Mouse (Mus musculus) adrenal gland, postnatal 4 days (tissue): ENCODE data around the gene Josd1. TPM values are rescaled to one million over a fixed set of nuclear protein-coding genes. Genes with fewer than 3 reads are reported as not detected.
"Not testable (repeated sequence)": the region's sequence is repeated elsewhere in the genome, so short reads cannot be mapped to it uniquely, and the experiment has no call there.

Experiments used
- DNase-seq, 2 experiments: peaks; one replicate each; pipeline ENCODE4 v3.0.0; 2021 to 2022; ENCODE audit warnings: low spot score in 2 of 2, mixed read lengths in 2 of 2
- total RNA-seq, 2 experiments: library from RNA; stranded (reverse); gene quantifications; 2 replicates each; pipeline ENCODE4 v1.2.3; 2021

The Josd1 gene
- total RNA-seq, 2 experiments from 2014 or later, result 29.3 to 33.5 TPM

DNA sequence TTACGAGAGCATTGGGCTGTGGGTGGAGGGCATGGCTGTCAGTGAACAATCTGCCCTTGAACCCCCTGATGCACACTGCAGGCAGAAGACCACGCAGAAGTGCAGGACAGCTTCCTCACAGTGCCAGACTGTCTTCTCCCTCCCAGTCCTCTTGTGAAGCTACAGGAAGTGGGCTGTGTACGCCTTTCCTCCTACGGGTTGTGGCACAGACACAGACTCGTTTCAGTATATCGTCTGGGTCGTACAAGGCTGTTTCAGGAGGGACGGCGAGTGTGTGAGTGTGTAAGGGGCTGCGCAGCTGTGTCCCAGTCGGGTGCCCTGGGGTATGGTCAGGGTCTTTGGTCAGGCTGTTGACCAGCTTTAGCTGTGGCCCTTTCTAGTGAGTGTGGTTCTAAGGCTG lies 6.0 kb upstream of the Josd1 start:
- no peak for DNase-seq

DNA sequence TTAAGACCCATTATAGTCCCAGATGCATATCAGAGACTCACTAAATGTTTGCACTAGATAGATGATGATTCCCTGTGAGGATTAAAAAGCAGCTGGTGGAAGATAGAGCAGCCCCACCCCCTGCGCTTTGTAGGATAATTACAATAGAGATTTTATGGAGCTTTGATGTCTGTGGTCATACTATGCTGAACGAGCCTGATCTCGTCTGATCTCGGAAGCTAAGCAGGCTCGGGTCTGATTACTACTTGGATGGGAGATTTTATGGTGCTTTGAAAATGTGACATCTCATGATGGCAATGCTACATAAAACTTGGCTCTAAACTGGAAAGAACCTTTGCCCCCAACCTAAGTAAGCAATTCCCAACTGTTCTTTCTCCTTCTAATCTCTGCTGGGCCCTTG lies 4.6 kb upstream of the Josd1 start:
- no peak for DNase-seq

DNA sequence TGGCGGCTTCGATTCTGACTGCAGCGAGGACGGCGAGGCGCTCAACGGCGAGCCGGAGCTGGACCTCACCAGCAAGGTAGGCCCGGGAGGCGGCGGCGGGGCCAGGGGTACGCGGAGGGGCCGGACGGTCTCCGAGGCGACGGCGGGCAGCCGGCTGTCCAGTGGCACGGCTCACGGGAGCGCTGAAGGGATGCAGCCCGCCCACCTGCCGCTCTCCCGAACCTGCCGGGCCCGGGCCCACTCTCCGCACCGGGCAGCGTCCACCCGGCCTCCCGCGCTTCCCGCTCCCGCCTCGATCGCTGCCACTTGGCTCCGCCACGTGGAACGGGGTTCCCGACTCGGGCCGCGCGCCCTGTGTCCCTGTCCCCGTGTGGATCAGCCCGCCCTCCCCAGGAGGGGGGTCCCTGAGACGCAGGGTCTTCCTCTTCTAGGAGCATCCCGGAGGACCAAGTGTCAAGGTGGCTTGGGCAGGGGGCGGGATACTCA lies 3.3 kb upstream of the Josd1 start:
- peak in 1 of 2 experiments; percentile 33 for DNase-seq

DNA sequence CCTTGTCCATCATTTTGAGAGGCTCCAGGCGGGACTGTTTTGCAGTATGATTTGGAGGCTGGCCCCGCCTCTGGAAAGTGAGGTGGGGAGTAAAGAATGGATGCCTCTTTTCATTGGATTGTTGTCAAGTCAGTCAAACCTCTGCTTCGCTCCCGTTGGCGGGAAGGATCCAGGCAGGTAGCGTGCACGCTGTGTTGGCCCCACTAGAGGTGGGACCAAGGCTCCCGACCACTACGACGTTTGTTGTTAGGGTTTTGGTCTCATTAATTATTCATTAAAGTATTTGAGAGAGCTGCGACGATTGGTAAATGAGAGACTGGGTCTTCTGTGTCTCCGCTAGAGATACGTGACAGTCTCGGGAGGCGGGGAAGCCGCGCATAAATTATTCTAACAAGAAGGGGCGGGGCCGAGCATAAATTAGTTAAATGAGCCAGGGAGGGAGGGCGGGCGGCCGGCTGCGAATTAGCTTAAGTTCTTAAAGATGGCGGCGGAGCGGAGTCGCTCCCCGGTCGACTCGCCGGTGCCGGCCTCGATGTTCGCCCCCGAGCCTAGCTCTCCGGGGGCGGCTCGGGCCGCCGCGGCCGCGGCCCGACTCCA lies 2.8 kb upstream of the Josd1 start, which contains the start of gene Gtpbp1:
TSS of gene Gtpbp1 (plus strand) at position 420 of the 597 bp plus-strand sequence.
- peak; percentile 83 to 93 for DNase-seq

DNA sequence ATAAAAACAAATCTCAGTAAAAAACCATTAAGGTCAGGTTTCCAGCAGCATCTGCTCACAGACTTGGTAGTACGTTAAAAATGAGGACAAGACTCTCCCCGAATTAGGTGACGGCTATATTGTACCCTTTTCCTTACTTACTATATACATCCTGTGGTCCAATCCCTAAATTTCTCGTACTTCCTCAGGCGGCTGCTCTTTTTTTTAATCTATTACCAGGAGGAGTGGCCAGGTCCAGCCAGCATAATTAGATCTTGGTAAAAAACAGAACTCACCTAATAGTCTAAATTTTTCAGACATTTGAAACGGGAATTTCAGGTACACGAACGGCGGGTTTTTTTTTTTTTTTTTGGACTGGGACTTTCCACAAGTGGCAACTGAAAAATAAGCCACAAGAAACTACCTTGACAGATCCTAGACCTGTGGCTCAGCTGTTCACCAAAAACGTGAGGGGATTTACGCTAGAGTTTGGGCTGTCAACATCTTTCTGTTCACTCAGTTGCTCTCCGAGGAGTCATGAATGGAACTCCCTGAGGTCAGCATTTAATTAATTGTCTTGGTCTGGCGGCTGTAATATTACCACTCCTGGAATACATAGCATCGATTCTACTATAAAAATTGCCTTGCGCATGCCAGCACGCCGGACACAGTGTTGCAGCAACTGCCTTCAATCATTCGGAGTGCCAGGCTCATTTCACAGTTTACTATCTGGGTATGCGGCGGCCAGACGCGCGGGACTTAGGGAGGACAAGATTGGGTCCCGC lies 2.1 kb upstream of the Josd1 start:
- DNase-seq, result no peak

DNA sequence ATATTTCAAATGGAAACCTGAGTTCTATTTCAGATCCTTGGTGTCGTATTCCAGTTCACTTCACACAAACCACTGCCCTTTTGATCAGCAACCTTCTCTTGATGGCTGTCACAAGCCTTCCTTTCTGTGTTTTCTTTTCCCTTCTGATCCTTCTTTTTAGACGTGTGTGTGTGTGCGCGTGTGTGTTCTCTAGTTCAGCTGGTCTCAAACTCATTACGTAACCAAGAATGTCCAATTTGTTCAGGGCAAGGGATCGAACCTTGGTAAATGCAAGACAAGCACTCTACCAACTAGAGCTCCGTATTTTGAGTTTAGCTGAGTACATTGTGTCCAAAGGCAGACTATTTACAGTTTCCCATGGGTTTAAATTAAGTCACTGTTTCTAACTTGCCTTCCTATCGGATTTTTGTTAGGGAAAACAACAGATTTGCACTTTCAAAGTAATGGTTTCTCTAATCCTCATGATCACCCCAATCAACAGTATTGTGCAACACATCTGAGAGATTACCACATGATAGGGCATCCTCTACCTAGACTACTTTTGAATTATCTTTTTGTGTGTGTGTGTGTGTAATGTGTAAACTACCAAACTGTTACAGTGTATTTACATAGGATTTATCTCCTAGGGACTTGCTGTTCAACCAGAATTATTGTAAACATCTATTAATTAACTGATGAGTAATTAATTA lies 693 bp upstream of the Josd1 start:
- no peak for DNase-seq

DNA sequence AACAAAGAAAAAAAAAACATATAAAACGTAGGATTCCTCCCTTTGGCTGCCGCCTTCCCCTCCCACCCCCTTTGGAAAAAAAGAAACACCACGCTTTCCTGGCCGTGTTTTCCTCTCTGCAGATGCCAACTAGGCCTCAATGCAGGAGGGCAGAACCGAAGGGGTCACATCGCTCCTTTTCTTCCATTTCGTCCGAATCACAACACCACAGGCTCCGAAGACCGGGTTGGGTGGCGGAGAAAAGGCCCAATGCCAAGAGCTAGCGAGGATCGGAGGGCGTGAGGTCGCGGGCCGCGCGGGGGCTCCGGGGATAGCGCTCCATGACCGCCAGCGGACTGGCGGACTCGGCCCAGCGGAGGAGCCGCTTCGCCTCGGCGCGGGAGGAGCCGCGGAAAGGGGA lies 544 bp downstream of the Josd1 start:
- DNase-seq, result peak in 1 of 2 experiments; percentile 33

DNA sequence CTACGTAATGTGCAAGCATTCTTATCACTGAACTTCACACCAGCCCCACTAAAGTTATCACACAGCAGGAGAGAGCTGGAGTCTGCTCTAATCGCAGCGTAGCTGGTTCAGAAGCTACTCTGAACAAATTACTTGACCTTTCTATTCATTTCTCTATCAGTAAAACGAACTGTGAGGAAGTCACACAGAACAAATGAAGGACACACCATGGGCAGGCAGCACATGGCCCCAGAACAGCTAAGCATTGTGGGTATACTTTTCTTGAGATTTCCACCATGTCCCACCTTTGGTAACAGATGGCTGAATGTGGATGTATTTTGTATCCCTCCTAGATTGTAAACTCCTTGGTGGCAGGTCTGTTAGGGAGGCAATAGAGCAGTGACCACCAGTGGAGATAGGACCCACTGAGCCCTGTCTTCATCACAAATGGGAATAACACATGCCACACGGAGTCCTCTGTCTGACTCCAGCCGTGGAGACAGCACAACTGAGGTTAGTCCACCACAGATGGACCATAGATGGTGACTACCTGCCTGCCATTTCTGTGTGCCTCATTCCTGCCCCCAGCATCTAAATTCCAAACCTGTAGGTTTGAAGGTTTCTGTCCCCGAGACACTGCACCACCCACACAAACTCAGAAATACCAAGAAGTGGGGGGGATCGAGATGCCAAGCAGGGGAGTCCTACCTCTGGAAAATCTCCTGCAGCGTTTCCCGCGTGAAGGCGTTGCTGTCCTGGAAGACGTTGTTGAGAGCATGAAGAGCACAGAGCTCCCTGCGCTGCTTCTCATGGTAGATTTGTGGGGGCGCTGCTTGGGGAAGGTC lies 1.5 kb downstream of the Josd1 start:
- no peak for DNase-seq

DNA sequence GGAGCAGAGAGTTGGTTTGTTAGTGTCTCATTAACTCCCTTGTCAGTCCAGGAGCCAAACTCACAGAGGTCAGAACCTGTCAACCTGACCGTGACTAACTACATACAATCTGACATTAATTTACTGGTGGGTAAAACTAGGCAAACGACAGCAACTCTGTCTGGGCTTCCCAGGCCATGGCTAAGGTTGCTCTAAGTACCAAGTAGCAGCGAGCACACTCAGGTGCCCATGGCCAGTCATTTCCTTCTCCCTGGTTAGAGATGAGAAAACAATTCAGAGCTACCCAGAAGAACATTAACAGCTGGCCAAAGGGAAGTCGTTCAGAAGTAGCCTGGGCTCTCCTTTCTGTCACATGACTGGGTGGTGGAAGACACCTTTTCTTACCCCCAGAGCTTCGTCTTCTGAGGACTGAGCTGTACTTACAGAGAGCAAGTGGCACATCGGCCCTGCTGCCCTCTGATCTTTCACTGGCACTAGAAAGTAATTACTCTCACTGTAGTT lies 2.5 kb downstream of the Josd1 start:
- DNase-seq, result no peak

DNA sequence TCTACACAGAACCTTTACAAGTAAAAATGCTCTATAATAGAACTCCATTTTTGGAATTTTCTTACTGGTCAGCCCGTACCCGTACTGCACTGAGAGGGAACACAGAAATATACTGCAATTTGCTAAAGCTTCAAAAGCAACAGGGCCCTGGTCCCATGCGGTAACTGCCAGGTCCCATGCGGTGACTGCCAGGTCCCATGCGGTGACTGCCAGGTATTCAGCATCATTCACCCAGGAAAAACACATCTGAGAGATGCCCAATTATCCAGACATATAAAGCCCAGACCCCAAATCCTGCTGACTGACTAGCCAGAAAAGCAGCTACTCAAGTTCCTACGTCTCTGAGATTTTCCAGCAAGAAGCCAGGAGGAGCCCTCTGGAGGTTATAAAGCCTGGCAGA lies 3.1 kb downstream of the Josd1 start:
- DNase-seq, result no peak

DNA sequence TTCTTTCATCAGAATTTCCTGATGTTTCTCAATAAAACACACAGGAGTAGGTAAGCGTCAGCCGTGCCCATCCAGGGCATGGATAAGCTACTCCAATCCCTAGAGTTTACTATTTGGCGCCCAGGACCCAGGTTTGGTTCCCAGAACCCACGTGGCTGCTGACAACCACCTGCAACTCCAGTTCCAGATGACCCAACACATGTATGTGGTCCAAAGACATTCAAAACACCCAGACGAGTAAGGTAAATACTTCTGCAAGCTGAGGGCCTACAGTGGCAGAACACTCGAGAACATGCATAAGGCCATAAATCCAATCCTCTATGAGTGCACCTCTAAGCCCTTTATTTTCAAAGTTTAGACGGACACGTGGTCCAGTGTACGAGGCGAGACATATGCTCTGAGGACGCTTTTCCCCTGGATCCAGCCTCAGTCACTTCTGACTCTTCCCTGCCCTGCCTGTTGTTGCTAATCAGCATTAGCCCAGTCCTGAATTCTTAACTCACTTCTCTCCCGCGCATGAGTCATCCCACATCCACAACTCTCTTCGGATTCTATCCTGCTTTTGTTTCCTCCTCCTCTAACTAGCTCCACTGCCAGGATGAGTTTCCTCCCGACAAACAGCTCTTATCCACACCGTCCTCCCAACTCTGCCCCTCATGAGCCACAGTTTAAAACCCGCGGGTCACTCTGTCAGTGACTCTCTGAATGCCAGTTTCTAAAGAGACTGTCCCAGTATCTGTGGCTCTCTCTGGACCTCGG lies 3.8 kb downstream of the Josd1 start:
- DNase-seq, result no peak

DNA sequence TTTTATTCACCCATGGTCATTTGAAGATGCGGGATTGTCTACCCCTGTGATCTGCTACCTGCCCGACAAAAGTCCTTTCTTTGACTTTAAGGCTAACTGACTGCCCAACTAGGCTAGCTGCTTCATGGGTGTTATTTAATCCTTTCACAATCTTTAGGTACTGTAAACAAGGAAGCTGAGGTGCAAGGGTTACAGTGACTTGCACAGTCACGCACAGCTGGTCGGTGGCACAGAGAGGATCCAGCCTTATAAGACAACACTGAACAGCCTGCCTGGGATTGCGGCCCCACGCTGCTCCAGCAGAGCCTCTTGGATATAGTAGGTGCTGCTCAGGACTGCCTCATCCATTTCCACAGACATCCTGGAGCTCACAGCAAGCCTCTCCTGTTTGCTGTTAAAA lies 4.6 kb downstream of the Josd1 start:
- no peak for DNase-seq

DNA sequence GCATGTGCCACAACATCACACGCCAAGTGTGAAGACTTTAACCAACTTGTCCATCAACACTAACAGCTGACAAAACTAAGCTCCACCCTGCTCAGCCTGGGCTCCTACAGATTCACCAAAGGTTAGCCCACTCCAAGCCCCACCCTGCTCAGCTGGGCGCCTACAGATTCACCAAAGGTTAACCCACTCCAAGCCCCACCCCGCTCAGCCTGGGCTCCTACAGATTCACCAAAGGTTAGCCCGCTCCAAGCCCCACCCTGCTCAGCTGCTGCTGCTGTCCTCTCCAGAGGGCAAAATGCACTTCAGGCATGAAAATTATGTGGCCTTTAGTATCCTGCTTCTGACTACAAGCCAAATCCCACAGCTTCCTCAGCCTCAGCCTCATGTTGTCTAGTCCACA lies 5.7 kb downstream of the Josd1 start:
- no peak for DNase-seq

DNA sequence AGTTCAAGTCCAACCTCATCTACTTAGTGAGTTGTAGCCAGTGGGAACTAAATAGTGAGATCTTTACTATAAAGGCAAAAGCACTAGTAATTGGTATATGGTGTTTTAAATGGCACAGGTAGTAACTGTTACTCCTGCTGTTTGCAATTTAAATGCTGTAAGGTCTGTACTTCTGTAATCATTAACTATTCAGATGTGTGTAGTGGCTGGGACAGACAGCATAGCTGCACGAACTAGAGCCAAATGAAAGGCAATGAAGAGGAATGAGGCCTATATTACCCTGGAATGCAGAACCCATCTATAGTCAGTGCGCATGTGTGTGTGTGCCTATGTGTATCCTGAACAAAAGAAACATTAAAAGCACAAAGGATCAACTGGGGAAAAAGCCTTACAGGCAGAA lies 9.8 kb downstream of the Josd1 start:
- DNase-seq, result no peak

DNA sequence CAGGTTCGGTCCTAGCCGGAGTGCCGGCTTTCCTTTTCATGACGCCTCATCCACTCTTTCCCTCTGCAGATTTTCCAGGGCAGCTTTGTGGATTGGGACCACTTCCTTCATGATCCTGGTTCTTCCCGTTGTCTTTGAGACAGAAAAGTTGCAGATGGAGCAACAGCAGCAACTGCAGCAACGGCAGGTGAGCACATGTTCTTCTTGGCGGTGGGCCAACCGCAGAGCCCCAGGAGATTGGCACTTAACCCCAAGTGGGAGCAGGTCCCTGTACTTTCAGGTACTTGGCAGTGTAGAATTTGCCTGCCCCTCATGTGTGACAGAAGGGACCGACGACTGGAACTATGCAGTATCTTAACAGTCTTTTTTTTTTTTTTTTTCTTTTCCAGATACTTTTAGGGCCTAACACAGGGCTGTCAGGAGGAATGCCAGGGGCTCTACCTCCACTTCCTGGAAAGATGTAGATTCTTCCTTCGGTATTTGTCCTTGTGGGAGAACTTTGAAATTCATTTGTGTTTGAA lies 15.8 kb downstream of the Josd1 start:
- DNase-seq, result not testable (repeated sequence)

DNA sequence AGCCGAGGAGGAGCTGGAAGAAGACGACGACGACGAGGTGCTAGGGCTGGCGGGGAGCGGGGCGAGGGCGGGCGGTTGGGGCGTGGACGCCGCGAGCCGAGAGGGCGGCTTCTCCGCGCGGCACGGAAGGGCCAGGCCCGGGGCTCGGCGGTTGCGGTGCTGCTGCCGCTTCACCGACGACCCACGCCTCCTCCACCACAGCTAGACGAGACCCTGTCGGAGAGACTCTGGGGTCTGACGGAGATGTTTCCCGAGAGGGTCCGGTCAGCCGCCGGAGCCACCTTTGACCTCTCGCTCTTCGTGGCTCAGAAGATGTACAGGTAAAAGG lies 16.8 kb downstream of the Josd1 start:
- no peak for DNase-seq

DNA sequence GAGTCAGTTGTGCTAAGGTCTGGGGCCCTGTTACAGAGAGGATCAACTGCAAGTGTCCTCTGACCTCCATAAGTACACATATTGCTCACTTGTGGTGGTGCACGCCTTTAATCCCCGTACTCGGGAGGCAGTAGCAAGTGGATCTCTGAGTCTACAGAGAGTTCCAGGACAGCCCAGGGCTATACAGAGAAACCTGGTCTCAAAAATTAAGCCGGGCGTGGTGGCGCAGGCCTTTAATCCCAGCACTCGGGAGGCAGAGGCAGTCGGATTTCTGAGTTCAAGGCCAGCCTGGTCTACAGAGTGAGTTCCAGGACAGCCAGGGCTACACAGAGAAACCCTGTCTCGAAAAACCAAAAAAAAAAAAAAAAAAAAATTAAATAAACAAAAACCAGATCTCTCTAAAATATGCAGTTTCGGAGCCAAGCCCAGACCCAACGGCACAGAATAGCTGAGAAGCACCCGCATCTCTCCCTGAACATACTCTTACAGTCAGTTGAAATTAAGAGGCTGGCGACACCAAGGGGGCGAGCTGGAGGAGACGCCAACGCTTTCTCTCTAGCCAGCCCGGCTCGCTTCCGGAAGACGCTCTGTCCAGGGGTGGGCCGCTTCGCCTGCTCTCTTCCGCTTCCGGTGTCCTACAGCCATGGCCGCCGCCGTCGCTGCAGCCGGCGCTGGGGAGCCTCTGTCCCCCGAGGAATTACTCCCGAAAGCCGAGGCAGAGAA lies 17.3 kb downstream of the Josd1 start, which contains the start of gene Tomm22:
TSS of gene Tomm22 (plus strand) at position 613 of the 723 bp plus-strand sequence.
- DNase-seq, result peak; percentile 61 to 77

DNA sequence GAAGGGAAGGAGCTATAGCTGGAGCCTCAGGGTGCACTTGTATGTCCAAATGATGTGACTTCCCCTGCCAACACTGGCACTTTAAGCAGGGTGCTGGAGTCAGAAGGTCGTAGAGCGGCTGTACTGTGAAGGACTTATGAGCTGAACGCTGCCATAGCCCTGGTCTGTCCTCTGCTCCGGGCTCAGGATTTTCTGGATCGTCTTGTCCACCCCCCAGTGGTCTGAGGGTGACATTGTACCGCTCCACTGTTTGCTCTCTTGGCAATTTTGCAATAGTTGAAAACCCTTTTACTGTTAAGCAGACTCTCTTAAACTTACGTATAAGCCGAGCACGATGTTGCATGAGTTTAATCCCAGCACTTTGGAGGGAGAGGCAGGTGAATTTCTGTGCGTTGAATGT lies 18.5 kb downstream of the Josd1 start:
- no peak for DNase-seq

DNA sequence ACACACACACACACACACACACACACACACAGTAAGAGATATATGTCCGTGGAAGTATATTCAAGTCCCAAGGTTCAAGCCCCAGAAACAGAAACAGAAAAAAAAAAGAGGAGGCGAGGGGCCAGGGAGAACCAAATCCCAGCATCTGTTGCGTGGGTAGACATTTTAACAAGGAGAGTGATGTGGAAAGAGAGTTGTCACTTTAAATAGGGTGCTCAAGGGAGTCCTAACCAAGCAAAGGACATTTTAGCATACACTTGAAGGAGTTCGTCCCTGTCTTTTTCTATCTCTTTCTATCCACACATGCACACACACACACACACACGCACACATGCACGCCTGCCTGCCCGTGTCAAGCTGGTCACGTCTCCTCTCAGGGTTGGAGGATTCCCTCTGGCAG lies 23.1 kb downstream of the Josd1 start:
- no peak for DNase-seq
